Mouse (Mus musculus) cerebellum, adult 2 months (tissue): ENCODE measurements around the gene Lrrc41.

ENCODE experiments used
- CTCF ChIP-seq: fragments of 200-500 bp; IDR thresholded peaks from 2 replicates; pipeline ENCODE4 v1.5.1; 2011; ENCODE audit warnings: low read depth, mild to moderate bottlenecking, control low read depth, low read length, moderate library complexity, borderline replicate concordance; ENCODE audit not compliant: insufficient read depth
- POLR2A ChIP-seq: fragments of 200-500 bp; IDR thresholded peaks from 2 replicates; pipeline ENCODE4 v1.6.1; 2011; ENCODE audit warnings: low read length, control low read depth, borderline replicate concordance; ENCODE audit not compliant: insufficient read depth

GRCm38 (mm10) chr4:116048130-116048920 lies 26.7 kb upstream of the Lrrc41 start:
- no peak for TF ChIP-seq CTCF
- no peak for TF ChIP-seq POLR2A
